Mouse (Mus musculus) neural tube, embryonic 14.5 days (tissue): ENCODE data around the gene Erbb3. TPM values are rescaled to one million over a fixed set of nuclear protein-coding genes. Genes with fewer than 3 reads are reported as not detected.
"Not testable (repeated sequence)": the region's sequence is repeated elsewhere in the genome, so short reads cannot be mapped to it uniquely, and the experiment has no call there.

Experiments
- ATAC-seq: fragments of 200-750 bp; cut with Nextera tagmentation; 2 replicates; pipeline ENCODE4 v1.8.0; 2017; ENCODE audit warnings: low read depth, mild to moderate bottlenecking, moderate TSS enrichment, moderate library complexity
- H3K27ac ChIP-seq: fragments of 300-500 bp; sonication (generic); 2 replicates; pipeline ENCODE4 v1.5.1; 2014; ENCODE audit warnings: low read depth, mild to moderate bottlenecking, control low read depth, low read length, moderate library complexity, mixed read lengths
- H3K27me3 ChIP-seq: fragments of 300-500 bp; sonication (generic); 2 replicates; pipeline ENCODE4 v1.6.1; 2014; ENCODE audit warnings: low read length; ENCODE audit not compliant: control insufficient read depth, insufficient read depth
- H3K36me3 ChIP-seq: fragments of 300-500 bp; sonication (generic); 2 replicates; pipeline ENCODE4 v1.6.1; 2014; ENCODE audit warnings: low read length, mixed read lengths; ENCODE audit not compliant: control insufficient read depth, insufficient read depth
- H3K4me1 ChIP-seq: fragments of 300-500 bp; sonication (generic); 2 replicates; pipeline ENCODE4 v1.6.1; 2014; ENCODE audit warnings: low read length; ENCODE audit not compliant: control insufficient read depth, insufficient read depth
- H3K4me2 ChIP-seq: fragments of 300-500 bp; sonication (generic); 2 replicates; pipeline ENCODE4 v1.6.1; 2014; ENCODE audit warnings: mild to moderate bottlenecking, low read depth, low read length, control low read depth
- H3K4me3 ChIP-seq: fragments of 300-500 bp; sonication (generic); 2 replicates; pipeline ENCODE4 v1.5.1; 2014; ENCODE audit warnings: low read depth, low read length, control low read depth, mixed read lengths
- H3K9ac ChIP-seq: fragments of 300-500 bp; sonication (generic); replicated peaks from 2 replicates; pipeline ENCODE4 v1.6.1; 2014; ENCODE audit warnings: low read depth, mild to moderate bottlenecking, control low read depth, low read length, mixed read lengths
- H3K9me3 ChIP-seq: fragments of 300-500 bp; sonication (generic); 2 replicates; pipeline ENCODE4 v1.6.1; 2016; ENCODE audit warnings: low read length; ENCODE audit not compliant: control insufficient read depth
- WGBS: fragments of 180-500 bp; shearing (Covaris S2); extraction: QIAGEN DNeasy Blood & Tissue Kit; methylation state at CpG from one replicate; pipeline ENCODE4 v1.1.7; 2014; 5-methylcytosine and 5-hydroxymethylcytosine counted together
- polyA plus RNA-seq: library from polyadenylated mRNA; unstranded; fragments of >200 nt; fragmentation: Nextera tagmentation; extraction: Ambion mirVana; gene quantifications from 2 replicates; pipeline ENCODE4 v1.2.1, GENCODE M21; 2014

The Erbb3 gene
- polyA plus RNA-seq, 1 experiment from 2014 or later: 1.4 TPM

GRCm38 (mm10) chr10:128556286-128556685 is 33.2 kb downstream of the Erbb3 start:
- no peaks in the 10 kb centered on the region for H3K4me1 ChIP-seq
- no peak overlapping the region for H3K4me2 ChIP-seq
- H3K9me3 ChIP-seq: no peaks in the 10 kb centered on the region
- H3K36me3 ChIP-seq: peaks cover 34% of the 10 kb centered on the region
- no peak for ATAC-seq
- no peak overlapping the region for H3K27ac ChIP-seq
- no peak overlapping the region for H3K9ac ChIP-seq
- H3K4me3 ChIP-seq: no peak overlapping the region
- no peaks in the 10 kb centered on the region for H3K27me3 ChIP-seq

GRCm38 (mm10) chr10:128555567-128555966 is 33.9 kb downstream of the Erbb3 start:
- H3K27ac ChIP-seq, H3K4me2 ChIP-seq, H3K27me3 ChIP-seq, H3K4me1 ChIP-seq, H3K9ac ChIP-seq, ATAC-seq, H3K9me3 ChIP-seq, H3K4me3 ChIP-seq: not testable (repeated sequence)
- WGBS: 89% methylated on average over 1 of the region's 1 CpGs
- H3K36me3 ChIP-seq: peaks cover 27% of the 10 kb centered on the region

- ATAC-seq, H3K4me2 ChIP-seq, H3K9ac ChIP-seq, H3K27ac ChIP-seq, H3K27me3 ChIP-seq, H3K9me3 ChIP-seq, H3K4me3 ChIP-seq, H3K4me1 ChIP-seq, H3K36me3 ChIP-seq: not testable (repeated sequence)
- WGBS: 91% methylated on average over 11 of the region's 11 CpGs
Observed at GRCm38 (mm10) chr10:128550144-128550823, 39.2 kb downstream of the Erbb3 start.

GRCm38 (mm10) chr10:128549682-128550057 is 39.8 kb downstream of the Erbb3 start:
- H3K36me3 ChIP-seq, H3K27me3 ChIP-seq, H3K9me3 ChIP-seq, ATAC-seq, H3K4me2 ChIP-seq, H3K4me3 ChIP-seq, H3K9ac ChIP-seq, H3K4me1 ChIP-seq: not testable (repeated sequence)
- H3K27ac ChIP-seq: peak overlapping the region; percentile 13; the same call in 1 of the 2 replicates
- WGBS: 68% methylated on average over 6 of the region's 6 CpGs

- no peaks in the 10 kb centered on the region for H3K9me3 ChIP-seq
- H3K4me1 ChIP-seq: peaks cover 10% of the 10 kb centered on the region
- under 1% methylated on average over 31 of the region's 31 CpGs for WGBS
- H3K27ac ChIP-seq: peak within 1 kb of the TSS; percentile 94
- peaks cover 8% of the 10 kb centered on the region for H3K36me3 ChIP-seq
- H3K9ac ChIP-seq: peak within 1 kb of the TSS; percentile 73
- H3K4me3 ChIP-seq: peak within 1 kb of the TSS; percentile 71
- peak; percentile 90 for ATAC-seq
- peak within 1 kb of the TSS; percentile 84 for H3K4me2 ChIP-seq
- H3K27me3 ChIP-seq: no peaks in the 10 kb centered on the region
Observed at GRCm38 (mm10) chr10:128548947-128549681, 40.3 kb downstream of the Erbb3 start, which contains the start of gene Rpl41. TSS of gene Rpl41 (minus strand) at chr10:128549305.

- Histone ChIP-seq H3K9ac (peak overlapping the region; percentile 73), H3K4me2 (peak overlapping the region; percentile 84), H3K36me3 (peaks cover 17% of the 10 kb centered on the region), H3K27ac (peak overlapping the region; percentile 96), H3K4me3 (peak overlapping the region; percentile 71)
- ATAC-seq, H3K4me1 ChIP-seq, H3K9me3 ChIP-seq, H3K27me3 ChIP-seq: not testable (repeated sequence)
- 2% methylated on average over 21 of the region's 30 CpGs for WGBS
Observed at GRCm38 (mm10) chr10:128548051-128548791, 41.2 kb downstream of the Erbb3 start.

- ATAC-seq: peak; percentile 92
- peak within 1 kb of the TSS; percentile 73 for H3K9ac ChIP-seq
- peak within 1 kb of the TSS; percentile 84 for H3K4me2 ChIP-seq
- H3K27ac ChIP-seq: peak within 1 kb of the TSS; percentile 96
- H3K9me3 ChIP-seq: no peaks in the 10 kb centered on the region
- under 1% methylated on average over 46 of the region's 50 CpGs for WGBS
- H3K4me1 ChIP-seq: peaks cover 10% of the 10 kb centered on the region
- no peaks in the 10 kb centered on the region for H3K27me3 ChIP-seq
- H3K4me3 ChIP-seq: peak within 1 kb of the TSS; percentile 71
- peaks cover 23% of the 10 kb centered on the region for H3K36me3 ChIP-seq
Observed at GRCm38 (mm10) chr10:128547361-128548032, 42.0 kb downstream of the Erbb3 start, which contains the start of gene Zc3h10. TSS of gene Zc3h10 (minus strand) at chr10:128547774.

- peak overlapping the region; percentile 84 for H3K4me2 ChIP-seq
- H3K9ac ChIP-seq: peak overlapping the region; percentile 73
- ATAC-seq: no peak
- H3K27me3 ChIP-seq: no peaks in the 10 kb centered on the region
- peaks cover 29% of the 10 kb centered on the region for H3K36me3 ChIP-seq
- H3K4me3 ChIP-seq: peak overlapping the region; percentile 71
- peak overlapping the region; percentile 96 for H3K27ac ChIP-seq
- peaks cover 10% of the 10 kb centered on the region for H3K4me1 ChIP-seq
- no peaks in the 10 kb centered on the region for H3K9me3 ChIP-seq
- WGBS: 27% methylated on average over 7 of the region's 7 CpGs
Observed at GRCm38 (mm10) chr10:128546787-128547186, 42.7 kb downstream of the Erbb3 start.
